Mouse (Mus musculus): Measurements from ENCODE around the gene Prss46. TPM values are rescaled to one million over a fixed set of nuclear protein-coding genes. Genes with fewer than 3 reads are reported as not detected.

The Prss46 gene
- polyA plus RNA-seq, 1 experiment from 2014 or later, result not detected

GRCm38 (mm10) chr9:110901204-110901603 lies 56.9 kb downstream of the Prss46 start:
- no peaks in the 10 kb centered on the region for H3K27me3 ChIP-seq (ENCODE audit: control insufficient read depth, insufficient read depth, low read length)
- no peak overlapping the region for H3K4me3 ChIP-seq (ENCODE audit: low read depth, low read length)
- H3K4me2 ChIP-seq (ENCODE audit: low read depth, low read length), result no peak overlapping the region
- ATAC-seq (ENCODE audit: low read depth), result no peak
- H3K4me1 ChIP-seq (ENCODE audit: control insufficient read depth, insufficient read depth, low read length), result no peaks in the 10 kb centered on the region
- no peak overlapping the region for H3K27ac ChIP-seq (ENCODE audit: low read depth, low read length)
- 92% methylated on average over 6 of the region's 6 CpGs for WGBS
- no peaks in the 10 kb centered on the region for H3K36me3 ChIP-seq (ENCODE audit: control insufficient read depth, insufficient read depth, low read length)
- no peaks in the 10 kb centered on the region for H3K9me3 ChIP-seq (ENCODE audit: control insufficient read depth, low read length)
- H3K9ac ChIP-seq (replicated peaks; ENCODE audit: low read depth, low read length), result no peak overlapping the region

DNA sequence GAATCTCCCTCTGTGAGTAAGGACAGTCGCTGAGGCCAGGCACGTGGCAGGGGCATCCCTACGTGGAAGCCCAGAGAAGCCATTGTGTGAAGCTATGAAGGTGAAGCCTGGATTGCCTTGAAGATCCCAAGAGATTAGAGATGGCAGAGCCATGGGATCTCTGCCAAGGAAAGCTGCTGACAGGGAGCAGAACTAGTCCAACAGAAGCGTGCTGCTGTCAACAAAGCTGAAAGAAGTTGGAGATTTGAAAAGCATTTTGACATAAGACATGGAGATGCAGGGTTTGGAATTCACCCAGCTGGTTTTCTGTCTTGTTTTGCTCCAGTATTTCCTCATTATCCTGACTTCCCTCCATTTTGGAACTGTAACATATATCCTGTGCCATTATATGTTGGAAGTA lies 58.0 kb downstream of the Prss46 start:
- Histone ChIP-seq H3K9me3 (ENCODE audit: control insufficient read depth, low read length) (no peaks in the 10 kb centered on the region), H3K4me1 (ENCODE audit: control insufficient read depth, insufficient read depth, low read length) (no peaks in the 10 kb centered on the region), H3K9ac (replicated peaks; ENCODE audit: low read depth, low read length) (no peak overlapping the region), H3K36me3 (ENCODE audit: control insufficient read depth, insufficient read depth, low read length) (no peaks in the 10 kb centered on the region), H3K27me3 (ENCODE audit: control insufficient read depth, insufficient read depth, low read length) (no peaks in the 10 kb centered on the region), H3K4me3 (ENCODE audit: low read depth, low read length) (no peak overlapping the region), H3K27ac (ENCODE audit: low read depth, low read length) (no peak overlapping the region), H3K4me2 (ENCODE audit: low read depth, low read length) (no peak overlapping the region)
- 95% methylated on average over 4 of the region's 4 CpGs for WGBS
- no peak for ATAC-seq (ENCODE audit: low read depth)

Other genes starting within 250 kb of the Prss46 start
- gene Nradd, start 220.1 kb upstream of the Prss46 start, polyA plus RNA-seq (2014; fragmentation: Nextera tagmentation; extraction: Ambion mirVana), result 14.1 and 21.4 TPM in 2 replicates
- 4.8 and 5.0 TPM in 2 replicates for gene Nbeal2, start 190.3 kb upstream of the Prss46 start, polyA plus RNA-seq (2014; fragmentation: Nextera tagmentation; extraction: Ambion mirVana)
- gene Ccdc12, start 188.0 kb upstream of the Prss46 start, polyA plus RNA-seq (2014; fragmentation: Nextera tagmentation; extraction: Ambion mirVana), result 101 and 112 TPM in 2 replicates
- gene Myl3, start 102.6 kb upstream of the Prss46 start, polyA plus RNA-seq (2014; fragmentation: Nextera tagmentation; extraction: Ambion mirVana), result 0.50 and 0.66 TPM in 2 replicates
- 5.2 and 11.3 TPM in 2 replicates for gene Pth1r, start 97.4 kb upstream of the Prss46 start, polyA plus RNA-seq (2014; fragmentation: Nextera tagmentation; extraction: Ambion mirVana)
- gene Prss42, start 46.3 kb upstream of the Prss46 start, polyA plus RNA-seq (2014; fragmentation: Nextera tagmentation; extraction: Ambion mirVana), result not detected in 2 replicates
- gene Prss44, start 30.5 kb upstream of the Prss46 start, polyA plus RNA-seq (2014; fragmentation: Nextera tagmentation; extraction: Ambion mirVana), result not detected in 2 replicates
- not detected in 2 replicates for gene Prss43, start 17.8 kb upstream of the Prss46 start, polyA plus RNA-seq (2014; fragmentation: Nextera tagmentation; extraction: Ambion mirVana)
- not detected in 2 replicates for gene Prss45, start 9.9 kb upstream of the Prss46 start, polyA plus RNA-seq (2014; fragmentation: Nextera tagmentation; extraction: Ambion mirVana)
- 0.24 and 0.43 TPM in 2 replicates for gene Prss50, start 13.5 kb downstream of the Prss46 start, polyA plus RNA-seq (2014; fragmentation: Nextera tagmentation; extraction: Ambion mirVana)
- gene Als2cl, start 35.4 kb downstream of the Prss46 start, polyA plus RNA-seq (2014; fragmentation: Nextera tagmentation; extraction: Ambion mirVana), result 1.5 and 2.6 TPM in 2 replicates
- 1.3 and 3.1 TPM in 2 replicates for gene Tmie, start 35.6 kb downstream of the Prss46 start, polyA plus RNA-seq (2014; fragmentation: Nextera tagmentation; extraction: Ambion mirVana)
- not detected in 2 replicates for gene Fam240a, start 72.4 kb downstream of the Prss46 start, polyA plus RNA-seq (2014; fragmentation: Nextera tagmentation; extraction: Ambion mirVana)
- gene Tdgf1, start 101.7 kb downstream of the Prss46 start, polyA plus RNA-seq (2014; fragmentation: Nextera tagmentation; extraction: Ambion mirVana), result 0.58 and 0.71 TPM in 2 replicates
- 1.3 and 1.5 TPM in 2 replicates for gene Lrrc2, start 107.0 kb downstream of the Prss46 start, polyA plus RNA-seq (2014; fragmentation: Nextera tagmentation; extraction: Ambion mirVana)
- not detected in 2 replicates for gene Rtp3, start 146.1 kb downstream of the Prss46 start, polyA plus RNA-seq (2014; fragmentation: Nextera tagmentation; extraction: Ambion mirVana)
- 0.29 and 0.75 TPM in 2 replicates for gene Ltf, start 174.8 kb downstream of the Prss46 start, polyA plus RNA-seq (2014; fragmentation: Nextera tagmentation; extraction: Ambion mirVana)
- gene Ccrl2, start 213.0 kb downstream of the Prss46 start, polyA plus RNA-seq (2014; fragmentation: Nextera tagmentation; extraction: Ambion mirVana), result 0.35 and 1.1 TPM in 2 replicates

Data from neural tube, embryonic 14.5 days (tissue).